24 mouse cellular contexts compared by ENCODE assay signal in genomic region chr6:99843507-99843906, GRCm38 (mm10).
A peak's percentile ranks its signal among the peaks of the same experiment; 100 is the strongest.
DNase-seq lines count a peak whose midpoint lies in the region; ATAC-seq and TF ChIP-seq lines count a peak whose summit lies in the region.
"Had no signal": no experiment of that assay in that cellular context is flagged by ENCODE, and none has a peak within 500 bp of the region (broad histone marks: within the 10 kb centered on the region; RNA-seq: fewer than 3 reads in every experiment).

No protein-coding gene starts in this region.

- no peak for DNase-seq in forebrain, embryonic 10.5 days (ENCODE audit: extremely low spot score, low spot score)
- no peak for DNase-seq in layer of hippocampus, adult 2 months (ENCODE audit: low spot score in 2 of 2)
- DNase-seq in layer of hippocampus, postnatal 25 days (ENCODE audit: extremely low spot score in 1 of 2, low spot score in 1 of 2): no peak
- DNase-seq in neural tube, embryonic 10.5 days (ENCODE audit: extremely low spot score, low spot score): no peak
- no peak for DNase-seq in natural killer cell, adult 2 months (ENCODE audit: low spot score in 2 of 2)
- no peak for DNase-seq in kidney, postnatal 25 days
- DNase-seq: adrenal gland, postnatal 14 days; cerebellum, adult 8-10 months; gastrocnemius, postnatal 25 days; heart, adult 18-20 months; heart, postnatal 10 days; kidney, postnatal 36 days; layer of hippocampus, adult 9-11 months; liver, postnatal 0 days; lung, postnatal 14 days; right cerebral cortex, postnatal 25 days had no signal

- H3K9me3 ChIP-seq in forebrain, embryonic 15.5 days: no peaks in the 10 kb centered on the region
- H3K9me3 ChIP-seq in forebrain, embryonic 10.5 days: no peaks in the 10 kb centered on the region
- no peaks in the 10 kb centered on the region for H3K9me3 ChIP-seq in neural tube, embryonic 12.5 days
- H3K9me3 ChIP-seq: heart, embryonic 12.5 days; midbrain, embryonic 12.5 days had no signal

- H3K36me3 ChIP-seq in forebrain, embryonic 15.5 days: no peaks in the 10 kb centered on the region
- no peaks in the 10 kb centered on the region for H3K36me3 ChIP-seq in forebrain, embryonic 10.5 days (replicated peaks)
- no peaks in the 10 kb centered on the region for H3K36me3 ChIP-seq in neural tube, embryonic 12.5 days
- H3K36me3 ChIP-seq: heart, embryonic 12.5 days; midbrain, embryonic 12.5 days had no signal

- H3K9ac ChIP-seq in forebrain, embryonic 15.5 days (replicated peaks): no peak overlapping the region
- no peak overlapping the region for H3K9ac ChIP-seq in neural tube, embryonic 12.5 days
- H3K9ac ChIP-seq: heart, embryonic 12.5 days; liver, postnatal 0 days; midbrain, embryonic 12.5 days had no signal

- peaks cover 31% of the 10 kb centered on the region for H3K4me1 ChIP-seq in forebrain, embryonic 15.5 days
- peaks cover 42% of the 10 kb centered on the region for H3K4me1 ChIP-seq in forebrain, embryonic 10.5 days
- H3K4me1 ChIP-seq in neural tube, embryonic 12.5 days: peaks cover 24% of the 10 kb centered on the region
- H3K4me1 ChIP-seq: heart, embryonic 12.5 days had no signal

- peak overlapping the region; percentile 55 for H3K27ac ChIP-seq in forebrain, embryonic 15.5 days (replicated peaks)
- no peak overlapping the region; the same call in none of the 2 replicates for H3K27ac ChIP-seq in forebrain, embryonic 10.5 days
- H3K27ac ChIP-seq in layer of hippocampus, adult 2 months: no peak overlapping the region
- H3K27ac ChIP-seq in neural tube, embryonic 12.5 days: no peak overlapping the region
- H3K27ac ChIP-seq: midbrain, embryonic 12.5 days had no signal

- H3K4me3 ChIP-seq in forebrain, embryonic 15.5 days: no peak overlapping the region
- no peak overlapping the region for H3K4me3 ChIP-seq in forebrain, embryonic 10.5 days
- H3K4me3 ChIP-seq in layer of hippocampus, adult 2 months: no peak overlapping the region
- H3K4me3 ChIP-seq in neural tube, embryonic 12.5 days: no peak overlapping the region
- H3K4me3 ChIP-seq: erythroblast, embryonic 14.5 days; heart, embryonic 12.5 days; midbrain, embryonic 12.5 days; myocyte had no signal

- H3K27me3 ChIP-seq in forebrain, embryonic 15.5 days: no peaks in the 10 kb centered on the region
- peaks cover 57% of the 10 kb centered on the region for H3K27me3 ChIP-seq in forebrain, embryonic 10.5 days (ENCODE audit: poor library complexity, severe bottlenecking)
- no peaks in the 10 kb centered on the region for H3K27me3 ChIP-seq in neural tube, embryonic 12.5 days (replicated peaks)

- peak; percentile 57 for TF ChIP-seq CTCF in layer of hippocampus, adult 2 months (conservative IDR thresholded peaks at IDR 0.05)

- no peak overlapping the region for H3K4me2 ChIP-seq in forebrain, embryonic 15.5 days (replicated peaks)
- H3K4me2 ChIP-seq in neural tube, embryonic 12.5 days (replicated peaks): no peak overlapping the region
- H3K4me2 ChIP-seq: heart, embryonic 12.5 days; liver, embryonic 11.5 days; midbrain, embryonic 12.5 days had no signal

- ATAC-seq in forebrain, embryonic 15.5 days (replicated peaks): peak; percentile 46; the same call in 1 of the 2 replicates
- peak; percentile 26; the same call in 1 of the 2 replicates for ATAC-seq in neural tube, embryonic 12.5 days (ENCODE audit: low FRiP score, low read depth)
- ATAC-seq: intestine, postnatal 0 days had no signal

- 50% methylated on average over 3 of the region's 3 CpGs for WGBS in forebrain, embryonic 15.5 days
- WGBS in forebrain, embryonic 10.5 days: 70% methylated on average over 3 of the region's 3 CpGs
- WGBS in neural tube, embryonic 12.5 days: 52% methylated on average over 3 of the region's 3 CpGs
